Mouse (Mus musculus): Measurements from ENCODE around the gene A630076J17Rik. TPM values are rescaled to one million over a fixed set of nuclear protein-coding genes. Genes with fewer than 3 reads are reported as not detected.

The A630076J17Rik gene
- polyA plus RNA-seq, 1 experiment, result not detected

GRCm38 (mm10) chr3:107273820-107274219 lies 43.4 kb downstream of the A630076J17Rik start:
- Histone ChIP-seq H3K4me3 (ENCODE audit: extremely low read depth, insufficient read depth, insufficient read length) (no peak overlapping the region), H3K4me1 (ENCODE audit: control insufficient read depth, insufficient read depth, insufficient read length) (no peaks in the 10 kb centered on the region), H3K27me3 (ENCODE audit: control insufficient read depth, insufficient read depth, low read length) (no peaks in the 10 kb centered on the region), H3K36me3 (ENCODE audit: control insufficient read depth, insufficient read depth, low read length) (no peaks in the 10 kb centered on the region), H3K27ac (ENCODE audit: insufficient read depth, low read length) (no peak overlapping the region)
- DNase-seq (ENCODE audit: low read depth in 1 of 2, low spot score in 2 of 2), result peak; percentile 26 to 39
- 9% methylated on average over 3 of the region's 3 CpGs for WGBS
- TF ChIP-seq POLR2A (IDR thresholded peaks at IDR 0.05; ENCODE audit: low read depth, low read length), result no peak
- TF ChIP-seq CTCF (IDR thresholded peaks at IDR 0.05; ENCODE audit: extremely low read depth, insufficient read depth, insufficient read length, insufficient replicate concordance), result peak; percentile 63; the same call in 1 of the 2 replicates

- no peaks in the 10 kb centered on the region for H3K36me3 ChIP-seq (ENCODE audit: control insufficient read depth, insufficient read depth, low read length)
- no peak overlapping the region for H3K4me3 ChIP-seq (ENCODE audit: extremely low read depth, insufficient read depth, insufficient read length)
- H3K27ac ChIP-seq (ENCODE audit: insufficient read depth, low read length), result no peak overlapping the region
- no peaks in the 10 kb centered on the region for H3K27me3 ChIP-seq (ENCODE audit: control insufficient read depth, insufficient read depth, low read length)
- H3K4me1 ChIP-seq (ENCODE audit: control insufficient read depth, insufficient read depth, insufficient read length), result no peaks in the 10 kb centered on the region
- 76% methylated on average over 5 of the region's 5 CpGs for WGBS
- no peak for TF ChIP-seq POLR2A (IDR thresholded peaks at IDR 0.05; ENCODE audit: low read depth, low read length)
- TF ChIP-seq CTCF (IDR thresholded peaks at IDR 0.05; ENCODE audit: extremely low read depth, insufficient read depth, insufficient read length, insufficient replicate concordance), result no peak
- DNase-seq (ENCODE audit: low read depth in 1 of 2, low spot score in 2 of 2), result no peak
Observed at GRCm38 (mm10) chr3:107275351-107275750, 44.9 kb downstream of the A630076J17Rik start.

GRCm38 (mm10) chr3:107275996-107276395 lies 45.6 kb downstream of the A630076J17Rik start:
- no peaks in the 10 kb centered on the region for H3K27me3 ChIP-seq (ENCODE audit: control insufficient read depth, insufficient read depth, low read length)
- no peak overlapping the region for H3K4me3 ChIP-seq (ENCODE audit: extremely low read depth, insufficient read depth, insufficient read length)
- no peak overlapping the region for H3K27ac ChIP-seq (ENCODE audit: insufficient read depth, low read length)
- DNase-seq (ENCODE audit: low read depth in 1 of 2, low spot score in 2 of 2), result no peak
- TF ChIP-seq CTCF (IDR thresholded peaks at IDR 0.05; ENCODE audit: extremely low read depth, insufficient read depth, insufficient read length, insufficient replicate concordance) (no peak), POLR2A (IDR thresholded peaks at IDR 0.05; ENCODE audit: low read depth, low read length) (no peak)
- no peaks in the 10 kb centered on the region for H3K36me3 ChIP-seq (ENCODE audit: control insufficient read depth, insufficient read depth, low read length)
- 70% methylated on average over 4 of the region's 4 CpGs for WGBS
- H3K4me1 ChIP-seq (ENCODE audit: control insufficient read depth, insufficient read depth, insufficient read length), result no peaks in the 10 kb centered on the region

DNA sequence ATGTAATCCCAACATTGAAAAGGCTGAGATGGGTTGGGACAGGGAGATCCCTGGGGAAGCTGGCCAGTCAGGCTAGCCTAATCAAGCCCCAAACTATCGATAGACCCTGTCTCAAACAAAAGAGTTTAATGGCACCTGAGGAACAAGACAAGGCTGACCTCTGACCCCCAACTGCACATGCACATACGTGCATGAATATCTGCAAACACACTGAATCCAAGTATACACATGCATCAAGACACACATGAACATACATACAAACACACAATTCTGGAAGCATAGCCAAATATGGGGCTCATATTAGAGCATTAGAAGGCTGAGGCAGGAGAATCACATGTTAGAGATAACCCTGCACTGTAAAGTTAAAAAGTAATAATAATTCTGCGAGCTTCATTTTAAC lies 46.2 kb downstream of the A630076J17Rik start:
- TF ChIP-seq POLR2A (IDR thresholded peaks at IDR 0.05; ENCODE audit: low read depth, low read length) (no peak), CTCF (IDR thresholded peaks at IDR 0.05; ENCODE audit: extremely low read depth, insufficient read depth, insufficient read length, insufficient replicate concordance) (no peak)
- no peak overlapping the region for H3K27ac ChIP-seq (ENCODE audit: insufficient read depth, low read length)
- WGBS, result 91% methylated on average over 3 of the region's 3 CpGs
- peaks cover 3% of the 10 kb centered on the region; the same call in 1 of the 2 replicates for H3K36me3 ChIP-seq (ENCODE audit: control insufficient read depth, insufficient read depth, low read length)
- DNase-seq (ENCODE audit: low read depth in 1 of 2, low spot score in 2 of 2), result no peak
- H3K27me3 ChIP-seq (ENCODE audit: control insufficient read depth, insufficient read depth, low read length), result no peaks in the 10 kb centered on the region
- no peak overlapping the region for H3K4me3 ChIP-seq (ENCODE audit: extremely low read depth, insufficient read depth, insufficient read length)
- no peaks in the 10 kb centered on the region for H3K4me1 ChIP-seq (ENCODE audit: control insufficient read depth, insufficient read depth, insufficient read length)

DNA sequence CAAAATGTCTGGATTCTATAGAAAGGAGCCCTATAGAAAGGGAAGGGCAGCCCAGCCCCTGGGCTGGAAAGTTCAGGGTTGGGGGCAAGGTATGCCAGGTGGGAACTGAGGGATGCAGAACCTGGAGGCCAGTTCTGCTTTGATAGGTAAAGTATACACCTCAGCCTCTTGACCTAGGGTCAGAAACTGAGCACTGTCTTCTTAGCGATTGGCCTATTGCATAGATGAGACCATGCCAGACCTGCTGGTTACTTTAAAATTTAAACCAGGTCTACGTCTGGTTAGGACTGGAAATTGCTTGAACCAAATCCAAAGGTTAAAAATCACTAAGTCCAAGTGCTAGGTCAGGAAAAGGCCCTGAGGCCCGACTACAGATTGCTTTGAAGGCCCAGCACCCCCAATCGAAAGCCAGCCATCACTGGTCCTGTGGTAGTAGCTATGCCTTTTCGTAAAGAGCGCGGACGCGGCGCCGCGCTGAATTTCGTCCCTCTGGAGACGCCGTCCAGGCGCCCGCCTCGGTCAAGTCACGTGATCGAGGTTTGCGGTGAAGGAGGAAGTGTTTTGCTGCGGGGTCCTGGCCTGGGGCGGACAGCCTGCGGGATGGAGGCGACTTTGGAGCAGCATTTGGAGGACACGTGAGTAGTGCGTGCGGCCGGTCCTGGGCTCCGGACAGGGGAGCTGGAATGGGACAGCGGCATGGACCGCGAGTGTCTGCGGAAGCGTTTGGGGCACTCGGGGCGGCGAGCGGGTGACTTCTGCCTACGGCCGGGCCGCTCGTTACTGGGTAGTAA lies 48.3 kb downstream of the A630076J17Rik start, which contains the start of gene Lamtor5:
TSS of gene Lamtor5 (plus strand) at position 380 of the 791 bp plus-strand sequence.
- 3% methylated on average over 43 of the region's 43 CpGs for WGBS
- H3K27me3 ChIP-seq (ENCODE audit: control insufficient read depth, insufficient read depth, low read length), result no peaks in the 10 kb centered on the region
- TF ChIP-seq CTCF (IDR thresholded peaks at IDR 0.05; ENCODE audit: extremely low read depth, insufficient read depth, insufficient read length, insufficient replicate concordance) (no peak), POLR2A (IDR thresholded peaks at IDR 0.05; ENCODE audit: low read depth, low read length) (peak; percentile 32)
- peak within 1 kb of the TSS; percentile 100 for H3K4me3 ChIP-seq (ENCODE audit: extremely low read depth, insufficient read depth, insufficient read length)
- peak within 1 kb of the TSS; percentile 79 for H3K27ac ChIP-seq (ENCODE audit: insufficient read depth, low read length)
- peaks cover 13% of the 10 kb centered on the region for H3K36me3 ChIP-seq (ENCODE audit: control insufficient read depth, insufficient read depth, low read length)
- H3K4me1 ChIP-seq (ENCODE audit: control insufficient read depth, insufficient read depth, insufficient read length), result no peaks in the 10 kb centered on the region
- peak; percentile 74 to 86 for DNase-seq (ENCODE audit: low read depth in 1 of 2, low spot score in 2 of 2)

Other genes with a start within 250 kb of the A630076J17Rik start
- gene Kcna3, start 194.4 kb upstream of the A630076J17Rik start, polyA plus RNA-seq (2012; rRNA removed), result 21.0 and 32.2 TPM in 2 replicates
- gene Kcna2, start 129.5 kb upstream of the A630076J17Rik start, polyA plus RNA-seq (2012; rRNA removed), result 2.5 and 3.8 TPM in 2 replicates
- not detected in 2 replicates for gene Kcna10, start 47.6 kb upstream of the A630076J17Rik start, polyA plus RNA-seq (2012; rRNA removed)
- 0.22 and 0.33 TPM in 2 replicates for gene Cym, start 8.9 kb upstream of the A630076J17Rik start, polyA plus RNA-seq (2012; rRNA removed)
- not detected in 2 replicates for gene Prok1, start 9.1 kb downstream of the A630076J17Rik start, polyA plus RNA-seq (2012; rRNA removed)
- 54.0 and 59.0 TPM in 2 replicates for gene Lamtor5, start 48.2 kb downstream of the A630076J17Rik start, polyA plus RNA-seq (2012; rRNA removed)
- 0.04 and 0.05 TPM in 2 replicates for gene Slc16a4, start 60.6 kb downstream of the A630076J17Rik start, polyA plus RNA-seq (2012; rRNA removed)
- gene Rbm15, start 103.1 kb downstream of the A630076J17Rik start, polyA plus RNA-seq (2012; rRNA removed), result 8.1 and 9.0 TPM in 2 replicates
- gene Kcnc4, start 228.9 kb downstream of the A630076J17Rik start, polyA plus RNA-seq (2012; rRNA removed), result 0.14 and 0.21 TPM in 2 replicates